Mouse (Mus musculus) monocyte, adult 2 months (primary cell): ENCODE data around the gene Dad1.
"Not testable (repeated sequence)": the region's sequence is repeated elsewhere in the genome, so short reads cannot be mapped to it uniquely, and the experiment has no call there.

ENCODE experiments used
- DNase-seq, 2 experiments: peaks; one replicate each; pipeline ENCODE4 v3.0.0; 2022; ENCODE audit warnings: low spot score in 2 of 2, low read depth in 1 of 2

Gene Dad1

DNA sequence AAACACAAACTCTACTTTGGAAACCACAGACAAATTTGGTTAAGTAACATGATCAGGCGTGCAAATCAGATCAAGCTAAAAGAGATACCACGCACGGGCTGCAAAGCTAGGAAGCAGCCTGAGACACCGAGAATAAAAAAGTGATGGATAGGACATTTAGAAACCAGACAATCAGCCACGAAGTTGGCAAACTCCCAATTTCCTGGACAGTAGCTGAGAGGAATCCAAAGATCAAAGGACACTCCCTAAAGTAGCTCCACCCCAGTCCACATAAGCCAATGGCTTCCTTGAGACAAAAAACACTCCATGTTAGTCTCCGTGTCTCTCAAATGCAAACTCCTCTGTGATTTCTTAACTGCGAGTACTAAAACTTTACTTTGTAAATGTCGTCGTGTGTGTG is 4.6 kb downstream of the Dad1 start:
- no peak for DNase-seq

DNA sequence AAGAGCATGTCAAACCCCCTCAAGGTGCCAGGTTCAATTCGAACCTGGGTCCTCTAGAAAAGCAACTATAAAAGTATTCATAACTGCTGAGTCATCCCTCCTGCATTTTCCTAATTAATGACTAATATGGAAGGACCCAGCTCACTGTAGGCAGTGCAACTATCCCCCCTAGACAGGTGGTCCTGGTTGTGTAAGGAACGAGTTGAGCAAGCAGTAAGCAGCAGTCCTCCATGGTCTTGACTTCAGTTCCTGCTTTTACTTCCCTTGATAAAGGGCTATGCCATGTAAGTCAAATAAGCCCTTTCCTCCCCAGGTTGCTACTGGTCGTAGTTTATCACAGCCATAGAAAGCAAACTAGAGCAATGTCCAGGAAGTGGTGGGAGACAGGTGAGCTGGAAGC is 7.7 kb downstream of the Dad1 start:
- DNase-seq: no peak

DNA sequence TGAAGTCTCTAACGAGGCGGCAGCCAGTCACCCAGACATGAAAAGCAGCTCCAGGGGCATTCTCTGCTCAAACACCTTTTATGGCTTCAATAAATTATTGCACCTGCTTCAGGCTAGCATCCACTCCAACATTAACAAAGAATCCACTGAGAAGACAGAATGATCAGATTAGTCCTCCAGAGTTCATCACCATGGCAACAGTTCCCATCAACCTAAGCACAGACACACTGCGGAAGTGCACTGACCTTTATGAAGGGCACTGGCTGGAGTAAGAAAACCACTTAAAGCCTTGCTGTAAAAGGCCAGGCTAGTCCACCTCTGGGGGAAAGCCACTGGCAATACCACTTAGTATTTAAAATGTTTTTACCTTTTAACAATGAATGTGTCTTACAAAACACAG is 9.7 kb downstream of the Dad1 start:
- DNase-seq: no peak

DNA sequence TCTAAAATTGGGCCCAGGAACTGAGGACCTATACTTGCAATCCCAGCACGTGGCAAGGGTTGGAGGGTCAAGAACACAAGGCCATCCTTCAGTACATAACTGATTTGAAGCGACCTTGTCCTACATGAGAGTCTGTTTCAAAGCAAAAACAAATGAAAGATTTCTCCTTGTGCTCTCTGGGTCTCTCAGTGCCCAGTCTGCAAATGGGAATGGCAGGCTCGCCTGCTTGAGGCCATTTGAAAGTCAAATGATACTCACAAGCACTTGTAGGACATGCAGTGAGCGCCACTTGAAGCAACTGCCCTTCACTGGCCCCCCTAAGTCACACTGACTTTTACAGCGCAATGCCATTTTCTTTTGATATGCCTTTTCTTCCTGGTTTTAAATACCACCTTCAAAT is 13.4 kb downstream of the Dad1 start:
- no peak for DNase-seq

DNA sequence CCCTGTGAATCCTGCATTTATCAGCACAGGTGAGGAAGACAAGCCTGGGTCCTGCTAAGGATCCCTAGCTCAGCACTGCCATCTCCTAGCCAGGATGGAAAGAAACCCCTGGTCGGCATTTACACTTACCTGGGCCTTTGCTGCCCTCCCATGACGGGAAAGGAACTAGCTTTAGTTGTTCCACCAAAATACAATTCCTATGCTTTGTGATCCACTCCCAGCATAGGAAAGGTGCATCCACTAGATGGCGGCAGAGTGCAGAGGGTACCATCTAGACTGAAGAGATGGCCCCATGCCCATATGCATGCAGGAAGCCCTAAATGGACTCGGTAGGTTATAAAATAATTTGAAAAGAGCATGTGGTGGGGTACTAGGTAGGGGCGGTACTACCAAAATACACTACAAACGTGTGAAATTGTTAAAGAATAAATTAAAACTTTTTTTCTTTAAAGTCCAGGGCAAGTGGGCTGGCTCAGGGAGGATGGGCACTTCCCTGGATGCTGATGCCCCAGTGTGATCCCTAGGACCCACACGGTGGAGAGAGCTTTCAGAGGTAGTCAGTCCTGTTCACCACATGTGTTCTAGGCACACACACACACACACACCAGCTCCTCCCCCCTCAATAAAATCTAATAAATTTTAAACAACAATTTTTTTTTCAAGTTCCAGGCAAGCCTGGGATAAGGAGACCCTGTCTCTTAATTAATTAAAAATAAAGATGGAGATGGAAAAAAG is 14.7 kb downstream of the Dad1 start:
- DNase-seq: peak in 1 of 2 experiments; percentile 65

DNA sequence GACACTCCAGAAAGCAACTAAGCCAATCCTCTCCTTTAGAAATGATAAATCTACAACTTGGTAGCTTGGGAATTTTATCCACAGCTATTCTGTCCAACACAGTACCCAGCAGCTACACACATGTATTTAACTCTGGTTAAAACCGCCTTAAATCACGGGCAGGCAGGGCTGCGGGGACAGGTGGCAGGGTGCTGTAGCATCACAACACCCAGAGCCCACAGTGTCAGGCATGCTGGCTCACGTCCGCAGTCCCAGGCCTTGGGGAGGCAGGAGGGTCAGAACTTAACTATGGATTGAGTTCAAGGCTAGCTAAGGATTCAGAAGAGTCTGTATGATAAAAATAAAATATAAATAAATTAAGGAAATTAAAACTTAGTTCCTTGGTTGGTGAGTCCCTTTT is 17.0 kb downstream of the Dad1 start:
- DNase-seq: no peak

DNA sequence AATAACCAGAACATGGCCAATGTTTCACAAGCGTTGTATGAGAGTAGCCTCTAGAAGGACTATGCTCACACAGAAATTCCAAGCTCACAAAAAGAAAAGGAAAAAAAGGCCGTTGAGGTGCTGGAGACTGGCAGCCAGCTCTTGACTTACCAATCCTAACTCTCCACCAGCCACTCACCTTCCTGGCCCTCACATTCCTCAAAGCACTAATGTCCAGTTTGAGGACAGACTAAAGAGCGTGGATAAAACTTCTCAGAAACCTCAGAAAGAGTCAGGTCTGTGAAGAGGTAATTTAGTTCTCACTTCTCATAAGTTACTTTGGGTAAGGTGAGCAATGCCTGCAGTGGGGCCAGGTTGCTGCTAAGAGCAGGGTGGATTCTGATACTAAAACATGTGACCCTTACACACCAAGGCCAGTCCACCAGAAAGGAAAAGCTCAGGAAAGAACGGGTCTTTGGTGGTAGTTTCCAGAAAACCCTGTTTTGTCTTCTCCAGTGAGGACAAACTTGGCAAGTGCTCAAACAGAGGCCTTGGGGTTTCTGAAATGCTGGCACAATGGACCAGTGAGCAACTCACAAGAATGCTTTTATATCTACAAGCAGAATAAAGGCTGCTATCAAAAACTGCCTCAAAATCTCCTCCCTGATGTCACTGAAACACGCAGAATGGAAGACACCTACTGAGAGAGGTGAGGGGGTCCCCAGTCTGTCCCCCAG is 17.9 kb downstream of the Dad1 start:
- no peak for DNase-seq

DNA sequence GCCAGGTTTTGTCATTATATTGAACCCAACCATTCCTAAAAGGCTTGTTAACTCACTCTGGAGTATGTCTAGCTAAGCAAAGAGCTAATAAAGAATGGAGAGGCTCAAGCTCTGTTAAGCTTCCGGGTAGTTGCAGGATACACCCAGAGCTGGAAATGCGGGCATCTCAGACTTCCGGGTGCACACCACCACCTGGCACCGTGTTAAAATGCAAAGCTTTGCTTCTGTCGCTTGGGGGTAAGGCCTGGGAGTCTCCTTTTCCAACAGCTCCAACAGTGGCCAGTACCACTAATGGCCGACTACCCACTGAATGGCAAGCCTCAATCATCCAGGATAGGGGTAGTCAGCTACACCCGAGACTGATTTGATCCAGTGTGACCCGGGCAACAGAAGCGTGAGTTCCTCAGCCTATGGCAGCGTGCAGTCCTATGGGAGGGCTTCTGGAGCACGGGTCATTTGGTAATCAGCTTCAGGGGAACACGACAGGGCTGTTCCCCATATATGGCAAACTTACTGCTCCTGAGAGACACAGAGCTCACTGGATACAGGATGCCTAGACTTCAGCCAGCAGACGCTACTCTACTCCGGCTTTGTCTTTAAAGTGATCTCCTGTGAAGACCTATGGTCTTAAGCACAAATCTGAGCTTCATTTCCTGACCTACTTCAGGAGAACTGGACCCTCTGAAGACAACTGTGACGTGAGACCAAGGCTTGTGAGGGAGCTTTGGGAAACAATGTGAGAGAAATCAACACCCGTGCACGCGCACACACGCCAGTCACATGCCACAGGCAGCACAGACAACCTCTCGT is 19.5 kb downstream of the Dad1 start:
- no peak for DNase-seq

DNA sequence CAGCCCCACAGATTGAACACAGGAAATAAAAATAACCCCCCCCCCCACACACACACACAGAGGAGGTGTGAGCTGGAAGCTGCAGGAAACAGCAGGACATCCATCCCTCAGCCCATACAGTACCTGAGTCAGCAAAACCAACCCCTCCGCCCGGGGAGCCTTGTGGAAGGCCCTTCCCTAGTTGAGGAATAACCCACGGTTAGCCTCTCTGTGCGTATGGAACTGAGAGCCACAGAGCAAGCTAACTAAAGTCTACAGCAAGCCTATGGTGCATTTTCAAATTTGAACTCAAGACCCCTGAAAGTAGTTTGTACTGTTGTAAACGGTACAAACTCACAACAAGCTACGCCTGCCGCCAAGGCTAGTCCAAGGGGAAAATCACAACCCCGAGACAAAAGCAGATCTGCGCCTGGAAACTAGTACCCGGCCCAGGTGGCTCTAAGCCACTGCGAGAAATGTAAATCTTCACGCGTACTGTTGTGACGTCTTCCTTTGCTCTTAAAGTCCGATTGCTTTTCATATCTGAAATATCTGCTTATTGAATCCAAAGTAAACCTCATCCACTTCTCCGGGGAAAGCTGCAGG is 20.3 kb downstream of the Dad1 start:
- no peak for DNase-seq

DNA sequence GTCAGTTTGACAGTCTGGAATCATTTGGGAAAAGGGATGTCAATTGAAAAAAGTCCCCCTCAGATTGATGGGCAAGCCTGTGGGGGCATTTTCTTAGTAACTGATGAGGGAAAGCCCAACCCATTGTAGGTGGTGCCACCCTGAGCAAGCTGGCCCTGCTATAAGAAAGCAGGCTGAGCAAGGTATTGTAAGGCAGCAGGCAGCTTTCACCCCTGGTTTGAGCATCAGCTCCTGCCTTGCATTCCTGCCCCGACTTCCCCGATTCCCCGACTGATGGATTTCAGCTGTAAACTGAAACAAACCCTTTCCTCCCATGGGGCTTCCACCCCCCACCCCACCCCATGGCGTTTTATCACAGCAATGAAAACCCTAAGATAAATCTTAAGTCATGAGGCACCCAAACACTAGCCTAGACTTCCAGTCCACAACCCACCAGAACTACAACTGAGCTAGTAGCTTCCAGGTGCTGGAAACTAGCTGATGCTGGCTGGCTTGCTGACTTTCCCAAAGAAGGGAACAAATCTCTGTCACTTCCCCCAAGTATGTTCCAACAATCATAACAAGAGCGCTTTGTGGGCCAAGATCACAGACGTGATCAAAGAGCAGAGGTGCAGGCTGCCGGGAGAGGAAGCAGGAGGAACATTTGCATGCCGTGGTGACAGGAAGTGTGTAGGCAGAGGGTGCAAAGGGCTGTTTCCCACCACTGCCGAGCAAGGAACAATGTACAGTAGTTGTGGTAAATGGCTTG is 20.9 kb downstream of the Dad1 start:
- DNase-seq: peak in 1 of 2 experiments; percentile 26

DNA sequence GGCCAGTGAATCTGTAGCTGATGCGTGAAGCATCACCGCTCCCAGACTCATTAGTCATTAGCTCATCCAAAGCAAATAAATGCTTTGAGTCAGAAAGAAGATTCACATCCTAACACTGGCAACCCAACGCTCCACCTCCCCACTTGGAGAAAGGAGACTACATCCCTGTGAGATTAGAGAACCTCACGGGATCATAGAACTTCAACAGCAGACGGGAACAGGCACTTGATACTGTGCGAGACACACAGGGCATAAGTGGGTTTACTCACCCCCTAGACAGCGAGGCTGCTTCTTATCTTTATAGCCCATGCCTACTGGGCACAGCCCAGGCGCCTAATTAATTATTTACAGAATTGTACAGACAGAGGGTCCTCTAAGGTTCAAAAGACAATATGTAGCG is 21.8 kb downstream of the Dad1 start:
- DNase-seq: no peak

DNA sequence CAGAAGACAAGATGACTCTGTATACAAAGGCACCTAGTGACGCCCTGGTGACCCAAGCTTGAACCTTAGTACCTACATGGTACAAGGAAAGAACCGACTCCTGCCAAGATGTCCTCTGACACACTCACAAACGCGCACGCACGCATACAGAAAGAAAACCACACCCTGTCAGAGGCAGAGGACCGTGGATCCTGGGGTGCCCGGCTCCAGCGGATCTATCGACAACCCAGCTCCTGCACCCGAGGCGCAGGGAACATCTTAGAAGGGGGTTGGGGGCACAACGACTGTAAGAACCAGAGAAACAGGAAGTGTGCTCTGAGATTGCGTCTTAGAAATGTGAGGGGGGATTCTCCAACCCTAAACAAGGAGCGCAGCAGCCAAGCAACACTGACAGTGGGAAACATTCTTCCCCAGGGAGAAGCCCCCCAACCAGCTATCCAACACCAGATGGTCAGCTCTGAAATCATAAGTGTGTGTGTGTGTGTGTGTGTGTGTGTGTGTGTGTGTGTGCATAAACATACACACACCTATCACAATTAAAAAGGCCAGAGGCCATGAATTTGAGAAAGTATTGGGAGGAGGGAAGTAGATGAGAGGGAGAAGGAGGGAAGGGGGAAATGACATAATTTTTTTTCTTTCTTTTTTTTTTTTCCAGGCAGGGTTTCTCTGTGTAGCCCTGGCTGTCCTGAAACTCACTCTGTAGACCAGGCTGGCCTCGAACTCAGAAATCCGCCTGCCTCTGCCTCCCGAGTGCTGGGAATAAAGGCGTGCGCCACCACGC is 22.5 kb downstream of the Dad1 start:
- DNase-seq: no peak

DNA sequence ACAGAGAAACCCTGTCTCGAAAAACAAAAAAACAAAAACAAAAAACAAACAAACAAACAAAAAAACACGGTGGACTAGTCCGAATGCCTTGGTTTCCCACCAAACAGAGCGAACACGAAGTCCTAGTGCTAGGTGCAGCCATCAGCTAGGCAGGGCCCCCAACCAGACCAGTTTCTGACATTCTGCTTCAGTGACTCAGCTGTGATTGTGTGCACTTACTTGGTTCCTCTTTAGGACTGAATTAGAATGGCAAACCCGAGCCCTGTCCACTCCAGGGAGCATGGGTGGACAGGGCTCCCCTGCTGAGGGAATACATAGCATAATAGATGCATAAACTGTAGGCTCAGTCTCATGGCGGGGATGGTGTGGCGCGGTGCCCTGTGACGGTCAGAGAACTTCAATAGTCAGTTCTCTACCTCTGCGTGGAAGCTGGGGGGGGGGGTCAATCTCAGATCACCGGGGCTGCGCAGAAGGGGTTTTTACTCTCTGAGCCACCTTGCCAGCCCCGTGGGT is 23.2 kb downstream of the Dad1 start:
- DNase-seq: peak in 1 of 2 experiments; percentile 20

DNA sequence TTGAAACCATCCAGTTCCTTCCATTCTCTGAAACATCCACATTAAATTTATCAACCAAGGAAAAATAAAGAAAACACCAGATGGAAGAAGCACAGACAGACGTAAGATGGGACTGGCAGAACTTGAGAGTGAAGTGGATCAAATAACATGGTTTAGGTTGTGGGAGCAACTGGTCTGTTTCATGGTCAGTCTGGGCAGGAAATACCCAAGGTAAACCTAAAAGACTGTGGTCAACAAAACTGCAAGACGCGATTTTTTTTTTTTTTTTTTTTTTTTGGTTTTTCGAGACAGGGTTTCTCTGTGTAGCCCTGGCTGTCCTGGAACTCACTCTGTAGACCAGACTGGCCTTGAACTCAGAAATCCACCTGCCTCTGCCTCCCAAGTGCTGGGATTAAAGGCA is 24.1 kb downstream of the Dad1 start:
- not testable (repeated sequence) for DNase-seq

DNA sequence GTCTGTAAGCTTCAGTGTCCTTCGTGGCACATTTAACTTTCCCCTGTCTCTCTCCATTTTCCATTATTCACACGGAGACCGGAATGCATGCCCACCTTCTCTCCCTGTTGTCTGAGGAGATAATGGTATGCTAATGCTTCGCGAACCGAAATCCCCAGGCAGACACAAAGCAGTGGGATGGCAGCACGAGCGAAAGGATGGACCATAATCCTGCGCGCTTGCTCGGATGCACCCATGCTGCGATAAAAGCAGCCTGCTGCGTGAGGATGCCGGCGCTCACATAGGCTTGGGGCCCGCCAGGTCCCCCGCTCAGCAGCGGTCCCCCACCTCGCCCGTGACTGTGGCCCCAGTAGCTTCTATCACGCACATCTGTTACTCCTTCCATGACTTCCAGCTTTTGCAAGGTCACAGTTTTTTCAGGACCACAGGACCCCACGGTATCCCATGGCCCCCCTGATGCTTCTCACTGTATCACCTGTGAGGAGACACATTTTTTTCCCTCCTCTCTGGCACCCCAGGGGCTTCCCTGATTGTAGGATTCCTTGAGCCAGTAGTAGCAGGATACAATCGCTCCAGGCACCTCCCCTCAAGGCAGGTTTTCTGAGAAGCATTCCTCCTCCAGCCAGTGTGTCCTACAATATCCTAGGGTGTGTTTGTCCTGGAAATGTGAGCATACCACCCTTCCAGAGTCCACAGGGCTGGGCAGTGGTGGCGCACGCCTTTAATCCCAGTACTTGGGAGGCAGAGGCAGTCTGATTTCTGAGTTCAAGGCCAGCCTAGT is 24.8 kb downstream of the Dad1 start:
- DNase-seq: no peak

DNA sequence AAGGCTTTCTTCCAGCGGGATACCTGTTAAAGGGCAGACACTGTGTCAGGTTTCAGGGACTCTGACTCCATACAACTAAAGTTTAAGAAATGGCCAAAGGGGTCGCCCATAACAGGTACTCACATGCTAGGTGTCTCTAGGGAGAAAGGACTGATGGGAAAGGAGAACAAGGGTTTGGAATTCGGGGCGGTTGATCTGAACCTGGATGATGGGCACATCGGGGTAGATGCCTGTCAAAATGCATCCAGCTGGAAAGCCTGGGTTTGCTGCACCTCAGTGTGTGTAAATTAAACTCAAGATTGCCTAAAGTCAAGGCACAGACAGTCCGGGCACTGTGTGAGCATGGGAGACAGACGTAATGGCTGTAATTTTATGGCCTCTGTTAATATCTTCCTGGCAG is 25.4 kb downstream of the Dad1 start:
- no peak for DNase-seq

DNA sequence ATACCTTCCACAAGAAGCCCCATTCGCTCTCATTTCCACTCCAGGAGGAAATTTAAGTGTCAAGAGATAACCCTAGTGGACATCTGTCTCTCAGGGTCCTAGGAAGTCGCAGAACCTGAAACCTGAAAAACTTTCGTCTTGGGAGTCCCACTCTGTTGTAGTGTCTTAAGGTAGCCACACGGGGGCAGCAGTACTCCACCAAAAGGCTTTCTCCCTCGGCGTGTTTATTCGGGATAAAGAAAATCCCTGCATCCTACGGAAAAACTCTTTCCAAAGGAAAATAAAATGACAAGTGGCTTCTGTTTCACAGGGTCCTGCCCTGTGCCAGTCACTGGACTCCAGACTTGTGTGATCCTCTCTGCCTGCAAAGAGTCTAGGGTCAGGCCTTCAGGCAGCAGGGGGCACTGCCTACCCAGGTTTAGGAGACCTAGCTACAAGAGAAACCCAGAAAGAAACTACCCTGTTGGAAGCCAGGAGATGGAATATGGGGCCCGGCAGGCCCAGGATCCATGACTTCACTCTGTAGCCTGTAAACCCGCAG is 25.9 kb downstream of the Dad1 start:
- DNase-seq: peak in 1 of 2 experiments; percentile 45

DNA sequence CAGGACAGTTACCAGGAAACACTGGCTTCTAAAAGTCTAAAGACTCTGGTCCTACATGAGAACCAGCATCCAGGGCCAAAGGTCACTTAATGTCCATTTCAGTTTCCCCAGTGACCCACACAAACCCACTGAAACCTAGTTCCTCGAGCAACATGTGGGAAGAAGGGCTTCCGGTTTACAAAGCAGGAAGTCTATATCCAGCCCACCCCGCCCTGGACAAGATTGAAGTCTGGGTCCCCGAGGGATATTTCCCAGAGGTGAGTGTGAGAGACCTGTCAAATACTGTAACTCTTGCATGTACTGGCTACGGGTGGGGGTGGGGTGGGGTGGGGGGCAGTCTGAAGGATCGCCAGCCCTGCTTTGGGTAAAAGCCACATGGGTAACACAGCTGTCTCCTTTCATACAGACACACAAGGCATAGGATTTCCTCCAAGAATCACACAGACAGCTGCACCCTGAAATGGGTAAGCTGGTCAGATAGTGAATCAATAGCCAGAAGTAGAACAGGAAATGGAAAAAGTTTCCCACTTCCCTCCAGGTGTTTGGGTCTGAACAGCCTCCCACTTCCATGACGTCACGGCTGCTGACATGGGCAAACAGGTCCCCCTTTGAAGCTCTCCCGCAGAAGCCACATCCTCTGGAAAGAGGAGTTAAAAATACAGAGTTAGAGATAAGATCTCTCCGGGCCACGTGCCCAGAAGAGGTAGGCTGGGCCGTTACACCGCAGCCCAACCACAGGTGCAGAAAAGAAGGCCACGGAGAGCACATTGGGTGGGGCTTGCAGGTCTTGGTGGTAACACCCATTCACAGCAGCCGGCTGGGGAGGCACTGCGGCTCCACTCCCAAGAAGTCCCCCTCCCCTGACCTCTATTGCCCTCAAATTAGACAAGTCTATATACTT is 26.7 kb downstream of the Dad1 start:
- DNase-seq: peak in 1 of 2 experiments; percentile 37
